Mouse (Mus musculus): ENCODE results near the gene Atxn7l3b. TPM values are rescaled to one million over a fixed set of nuclear protein-coding genes. Genes with fewer than 3 reads are reported as not detected.

Atxn7l3b gene
- 10 to 100 TPM; 72.0 to 74.5 TPM for total RNA-seq (2023)

DNA sequence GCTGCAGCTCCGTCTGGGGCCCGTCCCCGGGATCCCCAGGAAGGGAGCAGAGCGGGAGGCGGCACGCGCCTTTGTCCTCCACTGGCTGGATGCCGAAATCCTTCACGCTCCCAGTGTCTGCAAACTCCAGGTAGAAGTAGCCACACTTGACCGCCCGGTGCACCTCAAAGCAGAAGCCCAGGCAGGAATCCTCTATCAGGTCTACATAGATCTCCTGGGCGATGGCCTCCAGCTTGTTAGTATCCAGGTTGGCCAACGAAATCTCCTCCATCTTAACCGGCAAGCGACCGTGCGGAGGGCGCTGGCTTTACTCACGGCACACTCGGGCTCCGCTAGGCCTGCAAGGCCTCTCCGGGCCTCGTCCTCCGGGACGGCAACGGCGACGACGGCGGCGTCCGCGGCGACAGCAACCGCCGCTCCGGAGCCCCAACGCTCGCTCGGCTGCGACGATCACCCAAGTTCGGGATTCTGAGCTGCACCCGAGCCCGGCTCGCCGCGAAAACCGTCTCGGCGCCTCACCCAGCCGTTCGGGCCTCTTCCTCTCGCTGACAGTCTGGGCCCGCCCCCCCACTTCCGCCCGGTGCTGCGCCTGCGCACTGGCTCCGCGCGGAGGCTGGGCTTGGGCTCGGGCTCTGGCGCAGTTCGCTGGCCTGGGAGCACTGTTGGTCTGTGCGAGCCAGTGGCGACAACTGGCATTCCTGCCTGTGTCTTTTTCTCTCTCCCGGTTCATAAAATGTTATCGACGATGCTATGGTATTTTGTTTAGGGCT, at the start of gene Atxn7l3b:
Gene Atxn7l3b, minus strand, starts transcription at position 550 of the 770 bp plus-strand sequence.

